Mouse (Mus musculus) gonadal fat pad, adult 2 months (tissue): Measurements from ENCODE around the gene Cit. TPM values are rescaled to one million over a fixed set of nuclear protein-coding genes. Genes with fewer than 3 reads are reported as not detected.
"Not testable (repeated sequence)": the region's sequence is repeated elsewhere in the genome, so short reads cannot be mapped to it uniquely, and the experiment has no call there.

Source experiments
- DNase-seq: peaks from one replicate; pipeline ENCODE4 v3.0.0-alpha.2; 2012; ENCODE audit warnings: low read depth
- polyA plus RNA-seq: library from polyadenylated mRNA; depleted of rRNA; stranded (reverse); fragments of >200 nt; gene quantifications from 2 replicates; pipeline ENCODE4 v1.2.3, GENCODE M21; 2012; rRNA removed

Gene Cit
- 2.3 and 2.9 TPM in 2 replicates for polyA plus RNA-seq

- no peak for DNase-seq
These were observed at the start of gene Cit for GRCm38 (mm10) chr5:115844766-115845634. Gene Cit (plus strand): TSS chr5:115845278.

DNA sequence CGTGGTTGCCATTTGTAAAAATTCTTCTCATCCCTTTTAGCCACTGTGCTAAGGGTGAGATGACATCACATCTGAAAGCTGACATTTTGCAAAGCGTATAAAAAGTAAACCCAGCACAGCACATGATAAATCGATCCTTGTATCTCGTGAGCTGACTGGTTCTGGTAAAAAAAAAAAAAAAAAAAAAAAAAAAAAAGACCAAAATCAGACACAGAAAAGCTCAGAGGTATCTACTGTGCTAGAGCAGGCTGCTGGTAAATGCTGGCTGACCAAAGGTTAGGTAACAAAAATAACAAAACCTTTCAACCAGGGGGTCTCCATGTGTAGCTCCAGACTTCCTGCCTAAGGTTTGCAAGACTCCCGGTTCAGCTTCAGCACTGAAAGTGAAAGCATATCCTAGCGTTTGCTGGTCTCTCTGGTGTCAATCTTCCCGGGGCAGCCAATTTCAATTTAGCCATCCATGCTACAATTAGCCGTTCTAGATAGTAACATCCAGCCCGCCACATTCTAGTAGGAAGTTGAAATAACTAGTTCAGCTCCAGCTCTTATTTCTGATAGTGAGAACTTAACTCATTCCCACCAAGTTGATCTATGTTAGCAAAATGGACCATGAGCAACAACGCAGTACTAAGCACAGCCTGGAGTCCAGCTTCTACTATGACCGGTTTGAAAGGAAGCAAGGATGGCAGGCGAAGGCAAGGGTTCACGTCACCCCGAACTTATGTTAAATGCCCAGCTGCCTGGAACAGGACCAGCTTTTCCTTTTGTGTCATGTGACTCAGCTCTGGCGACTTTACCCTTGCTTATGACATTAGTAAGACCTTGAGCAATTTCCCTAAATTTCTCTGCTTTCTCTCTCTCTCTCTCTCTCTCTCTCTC, 45.8 kb upstream of the Cit start:
- no peak for DNase-seq

GRCm38 (mm10) chr5:115799895-115800232, 45.2 kb upstream of the Cit start:
- no peak for DNase-seq

GRCm38 (mm10) chr5:115812262-115812661, 32.8 kb upstream of the Cit start:
- DNase-seq: no peak

DNA sequence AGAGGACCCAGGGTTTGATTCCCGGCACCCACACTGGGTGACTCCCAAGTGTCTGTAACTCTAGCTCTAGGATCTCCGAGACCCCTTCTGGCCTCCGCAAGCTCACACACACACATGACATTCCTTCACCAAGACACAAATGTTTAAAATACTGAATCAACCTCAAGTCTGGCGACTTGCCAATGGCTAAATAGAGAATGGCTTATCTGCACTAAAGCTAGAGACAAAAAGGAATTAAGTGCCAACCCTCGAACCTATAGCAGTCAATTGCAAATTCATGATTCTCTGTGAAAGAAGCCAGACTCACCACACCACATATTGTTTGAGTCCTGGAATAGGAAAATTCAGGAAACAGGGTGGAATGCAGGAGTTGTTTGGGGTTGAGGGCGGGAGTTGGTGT, 28.1 kb upstream of the Cit start:
- DNase-seq: no peak

- DNase-seq: not testable (repeated sequence)
These were observed 27.4 kb upstream of the Cit start for GRCm38 (mm10) chr5:115817655-115818054.

DNA sequence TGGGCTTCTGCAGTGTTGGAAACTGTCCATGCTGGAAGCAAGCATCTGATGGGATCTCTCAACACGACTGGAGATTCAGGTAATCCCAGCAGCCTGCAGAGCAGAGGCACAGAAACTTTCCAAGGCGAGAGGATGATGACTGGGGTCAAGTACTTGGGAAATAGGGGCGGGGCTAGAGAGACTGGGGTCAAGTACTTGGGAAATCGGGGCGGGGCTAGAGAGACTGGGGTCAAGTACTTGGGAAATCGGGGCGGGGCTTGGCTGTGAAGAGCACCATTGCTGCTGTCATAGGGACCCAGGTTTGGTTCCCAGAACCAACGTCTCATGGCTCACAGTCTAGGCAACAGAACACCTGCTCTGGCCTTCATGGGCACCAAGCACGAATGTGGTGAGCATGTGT, 25.1 kb upstream of the Cit start:
- no peak for DNase-seq

DNA sequence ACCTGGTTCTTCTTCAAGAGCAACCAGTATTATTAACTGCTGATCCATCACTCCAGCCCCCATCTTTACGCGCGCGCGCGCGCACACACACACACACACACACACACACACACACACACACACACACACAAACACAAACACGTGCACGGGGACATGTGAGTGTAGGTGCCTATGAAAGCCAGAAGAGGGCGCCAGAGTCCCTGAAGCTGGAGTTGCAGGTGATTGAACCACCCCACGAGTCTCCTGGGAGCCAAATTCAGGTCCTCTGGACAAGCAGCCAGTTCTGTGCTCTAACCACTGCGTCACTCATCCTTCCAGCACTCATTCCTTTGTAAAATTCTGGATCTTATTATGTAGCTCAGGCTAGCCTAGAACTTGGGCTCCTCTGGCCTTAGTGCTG, 23.9 kb upstream of the Cit start:
- no peak for DNase-seq

- no peak for DNase-seq
These were observed 23.2 kb upstream of the Cit start for GRCm38 (mm10) chr5:115821910-115822309.

DNA sequence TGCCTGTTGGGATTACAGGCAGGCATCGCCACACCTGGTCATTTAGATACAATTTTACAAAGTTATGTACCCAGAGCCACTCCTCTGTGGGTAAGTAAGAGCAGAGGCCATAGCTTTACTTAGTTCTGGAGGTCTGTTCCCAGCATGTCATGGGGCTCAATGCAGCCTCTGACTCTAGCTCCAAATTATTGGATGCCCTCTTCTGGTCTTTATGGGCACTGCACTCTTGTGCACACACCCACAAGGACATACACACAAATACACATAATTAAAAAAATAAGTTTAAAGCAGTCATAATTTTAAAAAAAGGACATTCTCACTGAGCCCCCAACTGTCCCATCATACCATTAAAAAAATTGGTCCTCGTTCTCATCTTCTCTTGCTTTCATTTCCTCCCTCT, 12.3 kb upstream of the Cit start:
- DNase-seq: no peak

GRCm38 (mm10) chr5:115833806-115834205, 11.3 kb upstream of the Cit start:
- DNase-seq: not testable (repeated sequence)

DNA sequence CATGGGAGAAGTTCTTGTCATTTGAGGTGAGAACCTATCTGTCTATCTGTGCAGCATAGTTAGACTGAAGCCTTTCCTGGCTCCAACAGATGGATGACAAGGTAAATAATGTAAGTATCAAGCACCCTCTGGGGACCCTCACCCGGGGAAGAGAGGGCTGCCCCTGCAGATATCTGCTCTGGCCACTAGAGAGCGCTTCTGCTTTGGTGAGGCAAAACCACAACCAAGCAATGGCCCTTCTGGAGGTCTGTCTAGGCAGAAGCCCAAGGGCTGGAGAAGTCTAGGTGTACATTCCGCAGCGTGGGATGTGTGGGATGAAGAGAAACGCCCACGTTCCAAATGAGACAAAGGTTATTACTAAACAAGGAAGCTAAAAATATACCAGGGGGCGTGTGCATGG, 9.8 kb upstream of the Cit start:
- DNase-seq: no peak

GRCm38 (mm10) chr5:115838059-115838458, 7.0 kb upstream of the Cit start:
- no peak for DNase-seq

DNA sequence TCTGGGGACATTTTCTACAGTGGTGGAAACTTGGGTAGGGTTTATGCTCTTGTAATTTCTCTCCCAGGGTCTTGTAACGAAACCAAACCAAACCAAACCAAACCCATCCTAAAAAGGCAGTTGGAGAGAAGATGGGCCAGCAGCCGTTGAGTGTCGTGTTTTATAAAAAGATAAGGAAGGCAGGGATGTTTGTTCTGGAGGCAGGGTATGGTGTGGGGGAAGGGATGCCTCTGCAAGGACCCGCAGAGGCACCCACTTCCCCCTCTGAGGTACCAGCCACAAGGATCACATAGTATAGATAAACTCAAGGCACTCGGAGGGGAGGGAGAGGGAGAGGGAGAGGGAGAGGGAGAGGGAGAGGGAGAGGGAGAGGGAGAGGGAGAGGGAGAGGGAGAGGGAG, 4.6 kb upstream of the Cit start:
- DNase-seq: no peak

DNA sequence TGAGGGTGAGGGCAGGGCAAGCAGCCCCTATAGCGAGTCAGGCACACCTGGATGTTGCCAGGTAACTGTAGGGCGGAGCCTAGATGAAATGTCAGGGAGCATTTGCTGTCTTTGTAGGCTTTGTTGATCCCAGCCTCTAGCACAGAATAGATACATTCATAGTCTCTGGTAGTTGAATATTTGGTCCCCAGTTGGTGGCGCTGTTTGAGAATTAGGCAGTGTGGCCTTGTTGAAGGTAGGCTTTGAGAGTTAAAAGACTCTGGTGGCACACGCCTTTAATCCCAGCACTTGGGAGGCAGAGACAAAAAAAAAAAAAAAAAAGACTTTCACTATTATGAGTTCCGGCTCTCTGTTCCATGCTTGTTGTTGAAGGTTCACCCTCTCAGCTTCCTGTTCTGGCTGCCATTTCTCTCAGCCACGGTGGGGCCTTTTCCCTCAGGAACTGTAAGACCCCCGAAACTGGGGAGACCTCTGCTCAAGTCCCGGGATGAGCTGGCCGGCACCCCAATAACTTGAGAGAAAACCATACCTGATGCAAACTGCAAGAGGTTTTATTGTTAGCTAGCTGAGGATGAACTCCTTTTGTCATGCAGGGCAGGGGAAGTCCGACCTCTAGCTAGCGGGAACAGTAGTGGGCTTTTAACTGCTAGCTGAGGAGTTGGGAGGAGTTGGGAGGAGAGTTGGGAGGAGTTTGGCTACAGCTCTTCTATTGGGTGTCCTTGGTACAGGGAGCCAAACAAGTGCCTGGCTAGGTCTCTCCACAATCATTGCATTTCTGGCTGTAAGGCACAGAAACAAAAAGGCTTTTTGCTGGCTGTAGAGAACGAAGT, 3.9 kb upstream of the Cit start:
- no peak for DNase-seq

GRCm38 (mm10) chr5:115844368-115844765, 711 bp upstream of the Cit start:
- no peak for DNase-seq

GRCm38 (mm10) chr5:115845635-115846174, 627 bp downstream of the Cit start:
- DNase-seq: no peak

GRCm38 (mm10) chr5:115847166-115847565, 2.1 kb downstream of the Cit start:
- no peak for DNase-seq

GRCm38 (mm10) chr5:115848463-115848862, 3.4 kb downstream of the Cit start:
- no peak for DNase-seq

DNA sequence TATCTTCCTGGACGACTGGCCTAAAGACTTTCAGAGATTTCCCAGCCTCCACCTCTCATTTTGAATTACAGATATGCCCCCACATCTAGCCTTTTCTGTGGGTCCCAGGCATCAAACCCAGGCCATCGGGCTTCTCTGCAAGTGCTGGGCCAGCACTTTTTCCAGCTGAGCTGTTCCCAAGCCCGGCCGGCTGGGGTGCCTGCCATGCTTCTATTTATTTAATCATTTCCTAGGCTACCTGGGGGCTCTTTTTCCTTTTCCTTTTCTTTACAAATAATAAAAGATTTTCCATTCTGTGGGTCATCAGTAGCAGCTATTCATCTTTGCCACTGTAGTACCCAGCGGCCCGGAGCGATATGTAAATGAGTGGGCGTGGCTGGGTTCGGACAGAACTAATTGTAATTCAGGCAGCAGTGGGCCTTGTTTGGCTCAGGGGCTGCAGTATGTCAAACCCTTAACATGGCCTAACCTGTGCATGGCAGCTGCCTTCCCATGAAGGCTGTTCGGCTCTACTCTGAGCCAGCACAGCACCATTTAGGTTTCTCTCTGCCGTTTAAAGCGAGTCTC, 4.3 kb downstream of the Cit start:
- no peak for DNase-seq

GRCm38 (mm10) chr5:115850250-115851028, 5.4 kb downstream of the Cit start:
- no peak for DNase-seq
